ENCODE assay signal across 8 mouse cellular contexts in genomic region chr16:21412593-21413047, GRCm38 (mm10). TPM values are rescaled to one million over a fixed set of nuclear protein-coding genes. Genes with fewer than 3 reads are reported as not detected.
A peak's percentile ranks its signal among the peaks of the same experiment; 100 is the strongest.
DNase-seq lines count a peak whose midpoint lies in the region; ATAC-seq and TF ChIP-seq lines count a peak whose summit lies in the region.

No protein-coding gene starts in this region.

- H3K9ac ChIP-seq in intestine, postnatal 0 days (ENCODE audit: low read depth, low read length), result no peak overlapping the region
- H3K9ac ChIP-seq in midbrain, embryonic 11.5 days (ENCODE audit: low read length), result no peak overlapping the region

- H3K27ac ChIP-seq in intestine, postnatal 0 days (ENCODE audit: low read depth, low read length), result no peak overlapping the region
- H3K27ac ChIP-seq in midbrain, embryonic 11.5 days (ENCODE audit: low read depth, low read length), result no peak overlapping the region

- 19% methylated on average over 8 of the region's 8 CpGs for WGBS in intestine, postnatal 0 days
- WGBS in midbrain, embryonic 11.5 days, result 21% methylated on average over 8 of the region's 8 CpGs

- intact Hi-C loops in heart, postnatal 25 days (cut with DNase I), result loop anchor here (1.0 kb wide), 1 partner anchor 208 kb away; the partner anchor contains the start of gene Ephb3
- intact Hi-C loops in left cerebral cortex, postnatal 25 days (cut with DNase I), result loop anchor here (5.0 kb wide), 2 partner anchors 80 to 210 kb away; partner anchors contain the start of gene Ephb3

- H3K27me3 ChIP-seq in intestine, postnatal 0 days (replicated peaks; ENCODE audit: control insufficient read depth, insufficient read depth, low read length), result no peaks in the 10 kb centered on the region
- no peaks in the 10 kb centered on the region for H3K27me3 ChIP-seq in midbrain, embryonic 11.5 days (ENCODE audit: control insufficient read depth, insufficient read depth, low read length)

- peak; percentile 33; the same call in 1 of the 2 replicates for ATAC-seq in intestine, postnatal 0 days
- ATAC-seq in midbrain, embryonic 11.5 days (ENCODE audit: low FRiP score), result peak; percentile 73

- H3K4me2 ChIP-seq in intestine, postnatal 0 days (replicated peaks; ENCODE audit: low read depth), result no peak overlapping the region
- H3K4me2 ChIP-seq in midbrain, embryonic 11.5 days, result no peak overlapping the region

- no peaks in the 10 kb centered on the region for H3K4me1 ChIP-seq in intestine, postnatal 0 days (replicated peaks; ENCODE audit: control insufficient read depth, insufficient read depth, low read length)
- no peaks in the 10 kb centered on the region for H3K4me1 ChIP-seq in midbrain, embryonic 11.5 days (ENCODE audit: control insufficient read depth, insufficient read depth, low read length)

- H3K4me3 ChIP-seq in intestine, postnatal 0 days (ENCODE audit: low read depth, low read length), result no peak overlapping the region
- no peak overlapping the region for H3K4me3 ChIP-seq in midbrain, embryonic 11.5 days (ENCODE audit: low read depth, low read length)

- H3K9me3 ChIP-seq in intestine, postnatal 0 days (ENCODE audit: control insufficient read depth), result no peaks in the 10 kb centered on the region
- H3K9me3 ChIP-seq in midbrain, embryonic 11.5 days (ENCODE audit: control insufficient read depth, low read length), result no peaks in the 10 kb centered on the region

- peak; percentile 100 for TF ChIP-seq CTCF in intestine, postnatal 0 days (IDR thresholded peaks at IDR 0.05; ENCODE audit: low read depth)

- DNase-seq in heart, adult 11 months, result peak; percentile 95
- DNase-seq in heart, postnatal 25 days (ENCODE audit: low spot score), result no peak
- DNase-seq in cerebellum, postnatal 4 days (ENCODE audit: low spot score in 2 of 2), result peak; percentile 66 to 82
- peak; percentile 67 for DNase-seq in gastrocnemius, postnatal 10 days
- DNase-seq in left cerebral cortex, postnatal 25 days (ENCODE audit: low spot score in 2 of 2), result peak; percentile 73 to 84
- peak; percentile 98 for DNase-seq in midbrain, embryonic 11.5 days (ENCODE audit: low spot score, missing footprints)
- peak; percentile 56 for DNase-seq in spleen, adult 12 weeks (ENCODE audit: low spot score)

- H3K36me3 ChIP-seq in intestine, postnatal 0 days (ENCODE audit: control insufficient read depth, insufficient read depth), result no peaks in the 10 kb centered on the region
- no peaks in the 10 kb centered on the region for H3K36me3 ChIP-seq in midbrain, embryonic 11.5 days (ENCODE audit: control insufficient read depth, insufficient read depth, low read length)

RNA-seq across cellular contexts. Expression of gene Vps8, which starts 10.3 kb away (rescaled TPM):
- total RNA-seq in heart, postnatal 25 days (2021), result 10 to 100 TPM; 21.4 to 24.4 TPM
- total RNA-seq in gastrocnemius, postnatal 10 days (2021), result 10 to 100 TPM; 10.6 to 12.2 TPM
- 6.6 and 9.5 TPM in 2 replicates for polyA plus RNA-seq in intestine, postnatal 0 days (2015; fragmentation: Nextera tagmentation; extraction: Ambion mirVana)
- 10 to 100 TPM; 52.3 to 58.0 TPM for total RNA-seq in left cerebral cortex, postnatal 25 days (2021)
- polyA plus RNA-seq in midbrain, embryonic 11.5 days (2014; fragmentation: Nextera tagmentation; extraction: Ambion mirVana), result 27.1 and 28.4 TPM in 2 replicates
